Mouse (Mus musculus) cortical plate, adult 2 months (tissue): Measurements from ENCODE around the gene Ankmy1.

Experiments used
- CTCF ChIP-seq: fragments of 200-500 bp; IDR thresholded peaks from 2 replicates; pipeline ENCODE4 v1.5.1; 2011; ENCODE audit warnings: mild to moderate bottlenecking, control low read depth, low read length; ENCODE audit not compliant: insufficient read depth; ENCODE audit errors: extremely low read depth
- POLR2A ChIP-seq: fragments of 200-500 bp; IDR thresholded peaks from 2 replicates; pipeline ENCODE4 v1.6.1; 2011; ENCODE audit warnings: mild to moderate bottlenecking, low read length, control low read depth; ENCODE audit not compliant: insufficient read depth; ENCODE audit errors: extremely low read depth

DNA sequence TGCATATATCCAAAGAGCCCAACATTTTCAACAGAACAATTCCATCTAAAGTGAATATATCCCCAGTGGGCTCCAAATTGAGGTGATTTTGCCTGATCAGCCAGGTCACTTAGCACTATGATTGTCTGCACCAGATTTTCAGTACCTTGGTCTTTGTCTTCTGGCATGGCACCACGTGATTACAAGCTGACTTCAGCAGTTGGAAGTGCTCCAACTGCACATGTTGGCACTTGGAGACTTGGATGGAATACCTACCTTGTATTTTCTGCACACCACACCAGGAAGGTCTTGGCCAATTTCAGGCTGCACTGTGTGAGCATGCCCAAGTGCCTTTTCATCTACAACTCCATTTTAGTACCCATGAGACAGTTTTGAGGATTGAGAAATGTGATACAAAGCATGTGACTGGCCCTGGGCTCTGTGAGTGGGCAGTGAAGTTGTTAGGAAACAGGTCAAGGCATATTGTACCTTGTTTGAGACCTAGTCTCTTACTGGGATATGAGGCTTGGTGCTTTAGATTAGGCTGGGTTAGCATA lies 27.5 kb upstream of the Ankmy1 start:
- no peak for TF ChIP-seq CTCF
- TF ChIP-seq POLR2A, result no peak
